Mouse (Mus musculus): Measurements from ENCODE around the gene Zfp346.

- TF ChIP-seq POU5F1 (IDR thresholded peaks at IDR 0.05; ENCODE audit: borderline replicate concordance, low read length) = no peak
- no peak for TF ChIP-seq CTCF (conservative IDR thresholded peaks at IDR 0.05; ENCODE audit: low read length)
- no peak for TF ChIP-seq NANOG (IDR thresholded peaks at IDR 0.05; ENCODE audit: borderline replicate concordance, low read length)
Observed at GRCm38 (mm10) chr13:55099726-55100478, 5.2 kb upstream of the Zfp346 start, which contains the start of gene Uimc1.

Data from E14TG2a.4 (cell line).